28 mouse cellular contexts compared by ENCODE assay signal in the genomic region with DNA sequence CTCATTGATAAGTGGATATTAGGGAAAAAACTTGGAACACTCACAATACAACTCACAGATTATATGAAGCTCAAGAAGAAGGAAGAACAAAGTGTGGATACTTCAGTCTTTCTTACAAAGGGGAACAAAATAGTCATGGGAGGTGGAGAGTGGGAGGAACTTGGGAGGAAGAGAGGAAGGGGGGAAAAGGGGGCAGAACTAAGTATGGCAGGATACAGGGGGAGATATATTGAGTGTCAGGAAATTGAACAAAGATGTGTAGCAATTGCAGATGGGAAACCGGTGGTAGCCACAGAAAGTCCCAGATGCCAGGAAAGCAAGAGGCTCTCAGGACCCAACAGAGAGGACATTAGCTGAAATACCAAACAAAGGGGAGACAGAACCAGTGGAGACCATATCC.
"Had no signal": no experiment of that assay in that cellular context is flagged by ENCODE, and none has a peak within 500 bp of the region (broad histone marks: within the 10 kb centered on the region; RNA-seq: fewer than 3 reads in every experiment).

No protein-coding gene starts in this region.

- H3K9ac ChIP-seq: embryonic facial prominence, embryonic 12.5 days; embryonic facial prominence, embryonic 13.5 days; embryonic facial prominence, embryonic 15.5 days; forebrain, embryonic 12.5 days; forebrain, embryonic 13.5 days; forebrain, embryonic 15.5 days; forebrain, postnatal 0 days had no signal

- ATAC-seq: forebrain, embryonic 13.5 days; forebrain, embryonic 14.5 days; forebrain, embryonic 15.5 days; forebrain, embryonic 16.5 days; forebrain, postnatal 0 days had no signal

- H3K27me3 ChIP-seq: embryonic facial prominence, embryonic 12.5 days; embryonic facial prominence, embryonic 13.5 days; embryonic facial prominence, embryonic 15.5 days; forebrain, embryonic 12.5 days; forebrain, embryonic 13.5 days; forebrain, embryonic 15.5 days had no signal

- H3K4me1 ChIP-seq: embryonic facial prominence, embryonic 10.5 days; embryonic facial prominence, embryonic 12.5 days; embryonic facial prominence, embryonic 13.5 days; embryonic facial prominence, embryonic 15.5 days; forebrain, embryonic 10.5 days; forebrain, embryonic 12.5 days; forebrain, embryonic 13.5 days; forebrain, embryonic 15.5 days had no signal

- DNase-seq: cerebellum, adult 8-10 months; cerebellum, adult 9-10 months; cerebellum, adult 9-11 months; cerebellum, postnatal 10 days; cerebellum, postnatal 14 days; cerebellum, postnatal 25 days; cerebellum, postnatal 36 days; embryo, embryonic 11 days; forebrain, postnatal 0 days; gastrocnemius, adult 2 months; gastrocnemius, postnatal 10 days; gastrocnemius, postnatal 14 days; gastrocnemius, postnatal 25 days; gastrocnemius, postnatal 36 days; heart, adult 11 months; heart, adult 18-20 months; heart, adult 2 months had no signal

- H3K9me3 ChIP-seq: embryonic facial prominence, embryonic 10.5 days; embryonic facial prominence, embryonic 12.5 days; embryonic facial prominence, embryonic 13.5 days; embryonic facial prominence, embryonic 15.5 days; forebrain, embryonic 10.5 days; forebrain, embryonic 12.5 days; forebrain, embryonic 13.5 days; forebrain, embryonic 15.5 days had no signal

- H3K36me3 ChIP-seq: embryonic facial prominence, embryonic 10.5 days; embryonic facial prominence, embryonic 12.5 days; embryonic facial prominence, embryonic 13.5 days; embryonic facial prominence, embryonic 15.5 days; forebrain, embryonic 10.5 days; forebrain, embryonic 12.5 days; forebrain, embryonic 15.5 days had no signal

- H3K27ac ChIP-seq: embryonic facial prominence, embryonic 10.5 days; embryonic facial prominence, embryonic 12.5 days; embryonic facial prominence, embryonic 13.5 days; embryonic facial prominence, embryonic 15.5 days; forebrain, embryonic 10.5 days; forebrain, embryonic 12.5 days; forebrain, embryonic 13.5 days; forebrain, embryonic 15.5 days; gastrocnemius, adult 2 months; heart, adult 2 months had no signal

- H3K4me2 ChIP-seq: embryonic facial prominence, embryonic 12.5 days; embryonic facial prominence, embryonic 13.5 days; embryonic facial prominence, embryonic 15.5 days; forebrain, embryonic 12.5 days; forebrain, embryonic 13.5 days; forebrain, embryonic 15.5 days had no signal

- H3K4me3 ChIP-seq: embryonic facial prominence, embryonic 10.5 days; embryonic facial prominence, embryonic 12.5 days; embryonic facial prominence, embryonic 13.5 days; embryonic facial prominence, embryonic 15.5 days; erythroblast, embryonic 14.5 days; forebrain, embryonic 10.5 days; forebrain, embryonic 12.5 days; forebrain, embryonic 13.5 days; forebrain, embryonic 15.5 days; gastrocnemius, adult 2 months; heart, adult 2 months had no signal
